ENCODE assay signal across 14 mouse cellular contexts in the genomic region with DNA sequence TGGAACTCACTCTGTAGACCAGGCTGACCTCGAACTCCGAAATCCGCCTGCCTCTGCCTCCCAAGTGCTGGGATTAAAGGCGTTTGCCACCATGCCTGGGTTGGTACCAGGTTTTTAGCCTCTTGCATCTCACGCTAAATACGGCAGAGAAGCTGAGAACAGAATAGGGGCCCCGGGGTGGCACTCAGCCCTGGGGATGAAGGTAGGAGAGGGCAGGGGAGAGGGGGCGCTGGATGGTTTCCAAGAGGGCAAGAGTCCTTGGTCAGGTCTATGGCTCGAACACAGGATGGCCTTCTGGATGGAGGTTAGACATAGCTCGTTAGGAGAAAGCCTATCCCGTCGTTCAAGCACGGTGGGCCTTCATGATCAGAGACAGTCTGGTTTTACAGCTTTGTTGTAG.
"Had no signal": no experiment of that assay in that cellular context is flagged by ENCODE, and none has a peak within 500 bp of the region (broad histone marks: within the 10 kb centered on the region; RNA-seq: fewer than 3 reads in every experiment).

No protein-coding gene starts in this region.

- DNase-seq: heart, postnatal 10 days; heart, postnatal 14 days; heart, postnatal 4 days; kidney, adult 11 months; kidney, adult 18-20 months; kidney, adult 2 months; kidney, adult 8-10 months; kidney, adult 9 months; kidney, postnatal 10 days; kidney, postnatal 14 days; kidney, postnatal 36 days; kidney, postnatal 4 days; layer of hippocampus, adult 9-11 months; layer of hippocampus, postnatal 36 days had no signal
